Mouse (Mus musculus): Measurements from ENCODE around the gene Tmem19.
A peak's percentile ranks its signal among the peaks of the same experiment; 100 is the strongest.

Tmem19 gene

GRCm38 (mm10) chr10:115312194-115312593 lies 50.1 kb downstream of the Tmem19 start:
- ATAC-seq (ENCODE audit: low TSS enrichment): no peak

GRCm38 (mm10) chr10:115311263-115311965 lies 50.9 kb downstream of the Tmem19 start:
- no peak for ATAC-seq (ENCODE audit: low TSS enrichment)

- no peak for ATAC-seq (ENCODE audit: low TSS enrichment)
These were observed 53.1 kb downstream of the Tmem19 start for GRCm38 (mm10) chr10:115309191-115309590.

GRCm38 (mm10) chr10:115307331-115307875 lies 54.9 kb downstream of the Tmem19 start:
- no peak for ATAC-seq (ENCODE audit: low TSS enrichment)

- ATAC-seq (ENCODE audit: low TSS enrichment): no peak
These were observed 63.6 kb downstream of the Tmem19 start for GRCm38 (mm10) chr10:115298683-115299082.

- ATAC-seq (ENCODE audit: low TSS enrichment): no peak
These were observed 64.7 kb downstream of the Tmem19 start for GRCm38 (mm10) chr10:115297582-115297981.

GRCm38 (mm10) chr10:115296401-115296935 lies 65.8 kb downstream of the Tmem19 start:
- ATAC-seq (ENCODE audit: low TSS enrichment): no peak

- ATAC-seq (ENCODE audit: low TSS enrichment): no peak
These were observed 67.1 kb downstream of the Tmem19 start for GRCm38 (mm10) chr10:115295162-115295561.

- no peak for ATAC-seq (ENCODE audit: low TSS enrichment)
These were observed 67.6 kb downstream of the Tmem19 start for GRCm38 (mm10) chr10:115294715-115295114.

- peak; percentile 92 for ATAC-seq (ENCODE audit: low TSS enrichment)
These were observed 68.4 kb downstream of the Tmem19 start for GRCm38 (mm10) chr10:115293946-115294345.

- ATAC-seq (ENCODE audit: low TSS enrichment): no peak
These were observed 71.6 kb downstream of the Tmem19 start for GRCm38 (mm10) chr10:115290671-115291070.

Data from frontal cortex, adult (tissue).